Comparison of ENCODE assay signal across 8 mouse cellular contexts in the genomic region with DNA sequence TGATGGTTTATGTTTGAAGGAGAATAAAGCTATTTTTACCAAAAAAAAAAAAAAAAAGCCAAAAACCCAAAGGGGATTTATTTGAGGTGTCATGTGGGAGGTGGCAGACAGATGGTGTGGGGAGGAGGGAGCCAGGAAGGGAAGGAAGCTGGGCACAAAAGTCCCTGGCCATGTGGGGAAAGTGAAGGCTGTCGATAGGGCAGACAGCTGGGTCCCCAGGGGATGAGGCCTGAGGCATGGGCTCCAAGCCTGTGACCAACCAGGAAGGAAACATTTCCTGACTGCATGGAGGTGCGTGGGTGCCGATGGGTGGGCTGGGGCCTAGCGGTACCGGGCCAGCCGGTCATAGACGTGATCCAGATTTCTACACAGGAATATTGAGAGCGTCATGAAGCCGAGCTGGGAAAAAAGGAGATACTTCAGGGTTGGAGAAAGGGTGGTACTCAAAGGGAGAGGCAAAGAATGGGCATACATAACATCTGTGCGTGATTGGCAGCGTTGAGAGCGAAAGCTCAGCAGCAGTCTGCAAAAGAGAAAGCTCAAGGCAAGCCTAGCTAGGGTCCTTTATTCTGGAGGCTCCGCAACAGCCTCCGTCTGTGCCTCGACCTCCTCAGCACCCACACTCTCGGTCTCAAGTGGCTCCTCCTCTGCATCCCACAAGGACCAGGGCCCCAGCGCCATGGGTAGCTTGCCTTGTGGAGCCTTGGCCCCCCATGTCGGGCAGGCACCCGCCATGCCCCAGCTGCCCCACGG. TPM values are rescaled to one million over a fixed set of nuclear protein-coding genes. Genes with fewer than 3 reads are reported as not detected.
DNase-seq lines count a peak whose midpoint lies in the region; ATAC-seq and TF ChIP-seq lines count a peak whose summit lies in the region.

No protein-coding gene starts in this region.

- peaks cover 3% of the 10 kb centered on the region; the same call in 1 of the 2 replicates for H3K4me1 ChIP-seq in bone marrow, adult 2 months (ENCODE audit: control insufficient read depth, insufficient read depth, low read length)
- H3K4me1 ChIP-seq in liver, postnatal 0 days (ENCODE audit: insufficient read depth): peaks cover 22% of the 10 kb centered on the region

- H3K9me3 ChIP-seq in liver, postnatal 0 days (ENCODE audit: low read length): no peaks in the 10 kb centered on the region

- no peak for TF ChIP-seq POLR2A in bone marrow, adult 2 months (IDR thresholded peaks at IDR 0.05; ENCODE audit: borderline replicate concordance, control insufficient read depth, low read depth, low read length)

- TF ChIP-seq CTCF in bone marrow, adult 2 months (IDR thresholded peaks at IDR 0.05; ENCODE audit: control insufficient read depth, insufficient read depth, low read length): no peak
- TF ChIP-seq CTCF in liver, postnatal 0 days (IDR thresholded peaks at IDR 0.05; ENCODE audit: low read depth): no peak

- no peak for TF ChIP-seq EP300 in liver, postnatal 0 days (IDR thresholded peaks at IDR 0.05; ENCODE audit: low read depth)

- H3K4me3 ChIP-seq in bone marrow, adult 2 months (replicated peaks; ENCODE audit: control insufficient read depth, low read depth, low read length): no peak overlapping the region
- no peak overlapping the region for H3K4me3 ChIP-seq in liver, postnatal 0 days (ENCODE audit: low read depth, low read length)

- peak; percentile 95 for DNase-seq in heart, adult 11 months
- no peak for DNase-seq in heart, postnatal 36 days
- peak; percentile 62 to 74 for DNase-seq in frontal cortex, postnatal 14 days (ENCODE audit: low spot score in 2 of 2)
- peak; percentile 76 to 84 for DNase-seq in layer of hippocampus, adult 18-20 months (ENCODE audit: low spot score in 2 of 2)
- peak; percentile 16 for DNase-seq in liver, postnatal 0 days
- DNase-seq in thymus, adult 18-20 months: no peak

- intact Hi-C loops in heart, postnatal 36 days (cut with DNase I): no loop called here

- H3K4me2 ChIP-seq in liver, postnatal 0 days (ENCODE audit: low read depth, low read length): peak overlapping the region; percentile 33; the same call in 1 of the 2 replicates

- H3K27me3 ChIP-seq in liver, postnatal 0 days (ENCODE audit: insufficient read depth, low read length): no peaks in the 10 kb centered on the region

- peak overlapping the region; percentile 18; the same call in 1 of the 2 replicates for H3K27ac ChIP-seq in bone marrow, adult 2 months (ENCODE audit: control insufficient read depth, insufficient read depth, low read depth, low read length, poor library complexity)
- H3K27ac ChIP-seq in liver, postnatal 0 days (ENCODE audit: low read depth): no peak overlapping the region

- 48% methylated on average over 20 of the region's 20 CpGs for WGBS in bone marrow, adult 2 months
- 49% methylated on average over 18 of the region's 20 CpGs for WGBS in liver, postnatal 0 days (ENCODE audit: insufficient replicate concordance)

- no peak overlapping the region for H3K9ac ChIP-seq in liver, postnatal 0 days (replicated peaks)

- peak; percentile 17; the same call in 1 of the 2 replicates for ATAC-seq in liver, postnatal 0 days
- ATAC-seq in granulocyte monocyte progenitor cell, adult 5-6 weeks (replicated peaks; ENCODE audit: poor library complexity, severe bottlenecking): no peak

- peaks cover 11% of the 10 kb centered on the region for H3K36me3 ChIP-seq in liver, postnatal 0 days (replicated peaks; ENCODE audit: insufficient read depth, low read length)

RNA-seq across cellular contexts. Expression of gene Cd37, which starts 5.2 kb away (rescaled TPM):
- 1 to 10 TPM; 2.8 to 4.4 TPM for total RNA-seq in heart, postnatal 36 days (2021)
- 214 and 405 TPM in 2 replicates for polyA plus RNA-seq in bone marrow, adult 2 months (2011; ENCODE audit: insufficient read depth, insufficient read length, low replicate concordance, missing spikeins)
- 1 to 10 TPM; 4.5 to 4.8 TPM for total RNA-seq in layer of hippocampus, adult 18-20 months (2021)
- 29.8 and 31.8 TPM in 2 replicates for polyA plus RNA-seq in liver, postnatal 0 days (2015; fragmentation: Nextera tagmentation; extraction: Ambion mirVana)
- total RNA-seq in granulocyte monocyte progenitor cell, adult 5-6 weeks (2014; fragmentation: Nextera tagmentation): 104 and 177 TPM in 2 replicates
- total RNA-seq in granulocyte monocyte progenitor cell, adult 5-6 weeks (2017): 59.5 and 69.2 TPM in 2 replicates

RNA-seq across cellular contexts. Expression of gene Slc6a16, which starts 7.1 kb away (rescaled TPM):
- total RNA-seq in heart, postnatal 36 days (2021): not detected
- not detected in 2 replicates for polyA plus RNA-seq in bone marrow, adult 2 months (2011; ENCODE audit: insufficient read depth, insufficient read length, low replicate concordance, missing spikeins)
- total RNA-seq in layer of hippocampus, adult 18-20 months (2021): 1 to 10 TPM; 1.3 to 2.6 TPM
- polyA plus RNA-seq in liver, postnatal 0 days (2015; fragmentation: Nextera tagmentation; extraction: Ambion mirVana): 0.46 and 0.49 TPM in 2 replicates
- not detected in 2 replicates for total RNA-seq in granulocyte monocyte progenitor cell, adult 5-6 weeks (2014; fragmentation: Nextera tagmentation)
- total RNA-seq in granulocyte monocyte progenitor cell, adult 5-6 weeks (2017): not detected in 2 replicates

RNA-seq across cellular contexts. Expression of gene Tead2, which starts 18.2 kb away (rescaled TPM):
- total RNA-seq in heart, postnatal 36 days (2021): 10 to 100 TPM; 10.3 to 11.4 TPM
- polyA plus RNA-seq in bone marrow, adult 2 months (2011; ENCODE audit: insufficient read depth, insufficient read length, low replicate concordance, missing spikeins): 5.0 and 10.9 TPM in 2 replicates
- 1 to 10 TPM; 3.2 to 4.2 TPM for total RNA-seq in layer of hippocampus, adult 18-20 months (2021)
- polyA plus RNA-seq in liver, postnatal 0 days (2015; fragmentation: Nextera tagmentation; extraction: Ambion mirVana): 15.5 and 20.2 TPM in 2 replicates
- 0.62 TPM in 1 of 2 replicates, not detected in the other for total RNA-seq in granulocyte monocyte progenitor cell, adult 5-6 weeks (2014; fragmentation: Nextera tagmentation)
- total RNA-seq in granulocyte monocyte progenitor cell, adult 5-6 weeks (2017): not detected in 2 replicates

RNA-seq across cellular contexts. Expression of gene Dkkl1, which starts 21.8 kb away (rescaled TPM):
- not detected for total RNA-seq in heart, postnatal 36 days (2021)
- polyA plus RNA-seq in bone marrow, adult 2 months (2011; ENCODE audit: insufficient read depth, insufficient read length, low replicate concordance, missing spikeins): 1.5 TPM in 1 of 2 replicates, not detected in the other
- 1 to 10 TPM; 1.9 to 3.1 TPM for total RNA-seq in layer of hippocampus, adult 18-20 months (2021)
- 0.95 and 1.5 TPM in 2 replicates for polyA plus RNA-seq in liver, postnatal 0 days (2015; fragmentation: Nextera tagmentation; extraction: Ambion mirVana)
- 2.3 and 9.5 TPM in 2 replicates for total RNA-seq in granulocyte monocyte progenitor cell, adult 5-6 weeks (2014; fragmentation: Nextera tagmentation)
- 0.77 TPM in 1 of 2 replicates, not detected in the other for total RNA-seq in granulocyte monocyte progenitor cell, adult 5-6 weeks (2017)

RNA-seq across cellular contexts. Expression of gene Ccdc155, which starts 29.1 kb away (rescaled TPM):
- total RNA-seq in heart, postnatal 36 days (2021): not detected
- not detected in 2 replicates for polyA plus RNA-seq in bone marrow, adult 2 months (2011; ENCODE audit: insufficient read depth, insufficient read length, low replicate concordance, missing spikeins)
- total RNA-seq in layer of hippocampus, adult 18-20 months (2021): 1 to 10 TPM; 2.2 to 3.4 TPM
- 0.06 TPM in 1 of 2 replicates, not detected in the other for polyA plus RNA-seq in liver, postnatal 0 days (2015; fragmentation: Nextera tagmentation; extraction: Ambion mirVana)
- total RNA-seq in granulocyte monocyte progenitor cell, adult 5-6 weeks (2014; fragmentation: Nextera tagmentation): not detected in 2 replicates
- total RNA-seq in granulocyte monocyte progenitor cell, adult 5-6 weeks (2017): 0.26 and 0.67 TPM in 2 replicates

Comparison
In these comparisons a context has a peak if more than half of its experiments do, and no peak if none do; other contexts are left out.
1. DNase-seq: peak in heart, adult 11 months (single experiment), frontal cortex, postnatal 14 days (2 of 2), layer of hippocampus, adult 18-20 months (2 of 2) and liver, postnatal 0 days (single experiment); none in heart, postnatal 36 days (0 of 2) and thymus, adult 18-20 months (0 of 2).
2. RNA of gene Cd37, which starts 5.2 kb away (total RNA-seq): 59.5 to 177 TPM in granulocyte monocyte progenitor cell, adult 5-6 weeks; 4.5 to 4.8 TPM in layer of hippocampus, adult 18-20 months and 2.8 to 4.4 TPM in heart, postnatal 36 days; every median in the first group is over 10 times any median in the second.